In the genomic region with DNA sequence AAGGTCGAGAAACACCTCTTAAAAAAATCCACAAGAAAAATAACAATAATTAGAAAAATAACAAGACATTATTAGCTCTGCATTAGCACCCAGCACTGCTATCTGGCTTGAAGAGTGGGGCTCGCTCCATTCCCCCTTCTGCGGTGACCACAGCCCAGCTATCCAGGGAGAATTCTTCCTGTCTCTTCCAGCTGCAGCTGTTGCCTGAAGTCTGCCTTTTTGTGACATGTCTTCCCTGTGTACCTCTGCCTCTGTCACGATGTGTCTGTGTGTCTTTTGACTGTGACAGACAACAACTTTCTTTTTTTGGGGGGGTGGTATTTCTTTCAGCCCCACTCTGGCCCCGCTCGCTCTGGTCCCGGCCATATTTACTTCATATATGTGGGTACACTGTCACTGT, we compare ENCODE assay signal across 20 mouse cellular contexts. TPM values are rescaled to one million over a fixed set of nuclear protein-coding genes. Genes with fewer than 3 reads are reported as not detected.
DNase-seq lines count a peak whose midpoint lies in the region; ATAC-seq and TF ChIP-seq lines count a peak whose summit lies in the region.
"Had no signal": no experiment of that assay in that cellular context is flagged by ENCODE, and none has a peak within 500 bp of the region (broad histone marks: within the 10 kb centered on the region; RNA-seq: fewer than 3 reads in every experiment).

No protein-coding gene starts in this region.

- no peak overlapping the region for H3K9ac ChIP-seq in heart, embryonic 14.5 days (ENCODE audit: low read length)
- H3K9ac ChIP-seq: embryonic facial prominence, embryonic 13.5 days; forebrain, embryonic 12.5 days; hindbrain, embryonic 12.5 days had no signal

- no peak overlapping the region for H3K4me2 ChIP-seq in heart, embryonic 14.5 days (ENCODE audit: low read length)
- H3K4me2 ChIP-seq: embryonic facial prominence, embryonic 13.5 days; forebrain, embryonic 12.5 days; hindbrain, embryonic 12.5 days had no signal

- peaks cover 81% of the 10 kb centered on the region for H3K4me1 ChIP-seq in heart, embryonic 10.5 days
- peaks cover 57 to 76% of the 10 kb centered on the region in 2 experiments for H3K4me1 ChIP-seq in heart, embryonic 14.5 days (ENCODE audit: control insufficient read depth in 2 of 2, insufficient read depth in 2 of 2, low read length in 2 of 2)

- no peak for ATAC-seq in heart, embryonic 14.5 days (ENCODE audit: insufficient number of reproducible peaks, insufficient read depth, low FRiP score, low read depth)
- ATAC-seq: forebrain, embryonic 16.5 days; hindbrain, embryonic 16.5 days; inflammation-experienced regulatory T-cells, adult 6 months; intestine, postnatal 0 days had no signal

- H3K27me3 ChIP-seq in heart, embryonic 10.5 days (ENCODE audit: insufficient read depth, poor library complexity, severe bottlenecking): no peaks in the 10 kb centered on the region
- no peaks in the 10 kb centered on the region for H3K27me3 ChIP-seq in heart, embryonic 14.5 days (ENCODE audit: control insufficient read depth, insufficient read depth, low read length)
- H3K27me3 ChIP-seq: hindbrain, embryonic 12.5 days had no signal

- H3K36me3 ChIP-seq in heart, embryonic 10.5 days: no peaks in the 10 kb centered on the region
- H3K36me3 ChIP-seq in heart, embryonic 14.5 days (ENCODE audit: control insufficient read depth, insufficient read depth, low read length): no peaks in the 10 kb centered on the region
- H3K36me3 ChIP-seq: embryonic facial prominence, embryonic 13.5 days; forebrain, embryonic 12.5 days; hindbrain, embryonic 12.5 days had no signal

- TF ChIP-seq CTCF in layer of hippocampus, adult 2 months (conservative IDR thresholded peaks at IDR 0.05): no peak

- no peak for DNase-seq in heart, embryonic 10.5 days (ENCODE audit: low spot score)
- DNase-seq in heart, postnatal 36 days: no peak
- DNase-seq in heart, adult 9 months (ENCODE audit: low spot score in 2 of 2): no peak
- DNase-seq in layer of hippocampus, adult 2 months (ENCODE audit: low spot score in 2 of 2): no peak
- DNase-seq in layer of hippocampus, postnatal 14 days (ENCODE audit: low spot score in 2 of 2): no peak
- DNase-seq: adrenal gland, adult 2 months; adrenal gland, postnatal 25 days; cerebellum, adult 18-20 months; cerebellum, adult 9-11 months; cerebellum, postnatal 36 days; gastrocnemius, postnatal 25 days; kidney, adult 8-10 months had no signal

- H3K9me3 ChIP-seq in heart, embryonic 10.5 days: no peaks in the 10 kb centered on the region
- no peaks in the 10 kb centered on the region for H3K9me3 ChIP-seq in heart, embryonic 14.5 days (ENCODE audit: control insufficient read depth, low read length)
- H3K9me3 ChIP-seq: embryonic facial prominence, embryonic 13.5 days; forebrain, embryonic 12.5 days; hindbrain, embryonic 12.5 days had no signal

- peak overlapping the region; percentile 84 for H3K27ac ChIP-seq in heart, embryonic 10.5 days
- peak overlapping the region; percentile 93 to 98 for H3K27ac ChIP-seq in heart, embryonic 14.5 days (replicated peaks in 1 of 2; ENCODE audit: control insufficient read depth in 1 of 2, insufficient read depth in 1 of 2, low read depth in 2 of 2, low read length in 2 of 2)
- peak overlapping the region; percentile 93; the same call in 1 of the 2 replicates for H3K27ac ChIP-seq in layer of hippocampus, adult 2 months
- H3K27ac ChIP-seq: forebrain, embryonic 12.5 days had no signal

- 87% methylated on average over 7 of the region's 7 CpGs for WGBS in heart, embryonic 10.5 days
- WGBS in heart, embryonic 14.5 days: 81% methylated on average over 7 of the region's 7 CpGs

- intact Hi-C loops in heart, postnatal 36 days (cut with DNase I): no loop called here

- H3K4me3 ChIP-seq in heart, embryonic 10.5 days: no peak overlapping the region
- no peak overlapping the region for H3K4me3 ChIP-seq in heart, embryonic 14.5 days (ENCODE audit: control insufficient read depth in 1 of 2, insufficient read depth in 1 of 2, low read depth in 1 of 2, low read length in 2 of 2)
- H3K4me3 ChIP-seq in layer of hippocampus, adult 2 months: no peak overlapping the region
- H3K4me3 ChIP-seq: embryonic facial prominence, embryonic 13.5 days; forebrain, embryonic 12.5 days; hindbrain, embryonic 12.5 days had no signal

RNA-seq across cellular contexts. Expression of a gene that starts 20.8 kb away (rescaled TPM):
- polyA plus RNA-seq in heart, embryonic 10.5 days (2016; fragmentation: Nextera tagmentation; extraction: Ambion mirVana): 12.8 and 17.6 TPM in 2 replicates
- total RNA-seq in heart, postnatal 36 days (2021): 100 to 1,000 TPM; 110 to 142 TPM
- polyA plus RNA-seq in heart, embryonic 14.5 days (2014; fragmentation: Nextera tagmentation; extraction: Ambion mirVana): 15.1 and 18.5 TPM in 2 replicates
- 10 to 100 TPM; 29.9 to 34.0 TPM for total RNA-seq in layer of hippocampus, adult 2 months (2021)
- 10 to 100 TPM; 56.7 to 57.8 TPM for total RNA-seq in layer of hippocampus, postnatal 14 days (2021)
